Mouse (Mus musculus) brain, embryonic 14.5 days (tissue): ENCODE data around the gene Plekha8.

Experiments
- CTCF ChIP-seq: fragments of 200-500 bp; IDR thresholded peaks from 2 replicates; pipeline ENCODE4 v1.5.1; 2012; ENCODE audit warnings: inconsistent platforms, mild to moderate bottlenecking, moderate library complexity, borderline replicate concordance; ENCODE audit not compliant: insufficient read depth, insufficient read length; ENCODE audit errors: extremely low read depth
- POLR2A ChIP-seq: fragments of 200-500 bp; IDR thresholded peaks from 2 replicates; pipeline ENCODE4 v1.6.1; 2012; ENCODE audit warnings: mild to moderate bottlenecking, inconsistent platforms, borderline replicate concordance; ENCODE audit not compliant: poor library complexity, insufficient read depth, insufficient read length, severe bottlenecking; ENCODE audit errors: extremely low read depth

- TF ChIP-seq CTCF (no peak), POLR2A (no peak)
Measured at GRCm38 (mm10) chr6:54693286-54693685, 98.4 kb downstream of the Plekha8 start.
